Mouse (Mus musculus) mouse embryonic stem cell (cell line): ENCODE measurements around the gene Hecw2.

Source experiments
- in situ Hi-C, 2 experiments: fragments of 300-500 bp; cut with MboI; formaldehyde crosslinking; loops; 1 replicate in 1 of 2; 3 replicates in 1 of 2; pipeline ENCODE4 v1.14.3; 2019 to 2020; ENCODE audit warnings: low sequenced_read_pairs in 2 of 2, low pct_unique_long_range_greater_than_20kb in 1 of 2, mixed read lengths in 1 of 2; ENCODE audit not compliant: unreplicated experiment in 1 of 2

Hecw2 gene

DNA sequence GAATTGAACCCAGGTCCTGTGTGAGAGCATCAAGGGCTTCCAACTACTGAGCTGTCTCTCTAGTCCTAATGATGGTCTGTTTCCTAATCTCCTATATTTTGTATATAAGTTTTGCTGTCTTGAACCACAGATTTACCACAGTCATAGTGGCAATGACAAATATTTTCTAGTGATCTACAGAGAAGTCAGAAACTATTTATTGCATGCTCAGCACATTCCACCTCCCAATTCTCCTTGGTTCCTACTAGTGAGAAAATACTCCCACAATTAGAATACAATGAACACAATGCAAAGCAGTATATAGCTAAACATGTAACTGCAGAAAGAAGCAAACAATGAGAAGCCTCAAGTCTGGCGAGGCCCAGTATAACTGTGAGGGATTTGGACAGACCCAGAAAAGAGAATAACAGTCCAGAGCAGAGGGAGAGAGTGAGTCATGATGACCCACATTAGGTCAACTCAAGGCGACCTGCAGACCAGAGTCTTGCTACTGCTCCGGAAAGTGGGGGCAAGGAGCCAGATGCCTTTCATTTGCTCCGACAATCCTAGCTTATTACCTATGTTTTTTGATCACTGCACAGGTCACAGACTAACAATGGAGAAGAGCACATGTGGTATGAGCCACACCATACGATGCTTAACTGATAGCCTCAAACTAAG is 73.8 kb downstream of the Hecw2 start:
- in situ Hi-C loops, result no loop called here

DNA sequence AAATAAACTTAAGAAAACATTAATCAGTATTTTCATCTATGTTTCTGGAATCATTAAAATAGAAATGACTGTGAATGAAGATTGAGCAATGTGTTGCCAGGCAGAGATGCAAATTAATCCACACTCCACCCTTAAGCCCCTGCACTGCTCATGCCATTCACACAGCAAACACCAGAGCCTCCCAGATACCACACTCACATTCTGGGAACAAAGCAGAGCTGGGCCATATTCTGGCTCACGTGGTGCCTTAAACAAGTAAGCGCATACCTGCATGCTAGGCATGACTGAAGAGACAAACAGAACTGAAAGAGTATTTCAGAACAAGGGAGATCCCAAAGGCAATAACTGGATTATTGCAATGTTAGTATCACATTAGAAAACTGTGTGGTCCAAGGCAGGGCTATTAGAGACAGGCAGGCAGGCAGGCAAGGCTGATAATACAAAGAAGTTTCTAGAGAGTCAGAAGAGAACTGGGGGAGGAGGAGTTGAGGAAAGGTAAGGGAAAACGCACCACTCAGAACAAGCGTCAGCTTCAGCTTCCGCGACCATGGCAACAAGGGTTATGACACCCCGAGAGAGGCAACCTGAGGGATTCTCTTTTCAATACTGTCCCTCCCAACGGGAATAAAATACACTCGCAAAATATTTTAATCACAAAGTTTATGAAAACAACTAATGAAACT is 75.2 kb downstream of the Hecw2 start:
- in situ Hi-C loops, result no loop called here

DNA sequence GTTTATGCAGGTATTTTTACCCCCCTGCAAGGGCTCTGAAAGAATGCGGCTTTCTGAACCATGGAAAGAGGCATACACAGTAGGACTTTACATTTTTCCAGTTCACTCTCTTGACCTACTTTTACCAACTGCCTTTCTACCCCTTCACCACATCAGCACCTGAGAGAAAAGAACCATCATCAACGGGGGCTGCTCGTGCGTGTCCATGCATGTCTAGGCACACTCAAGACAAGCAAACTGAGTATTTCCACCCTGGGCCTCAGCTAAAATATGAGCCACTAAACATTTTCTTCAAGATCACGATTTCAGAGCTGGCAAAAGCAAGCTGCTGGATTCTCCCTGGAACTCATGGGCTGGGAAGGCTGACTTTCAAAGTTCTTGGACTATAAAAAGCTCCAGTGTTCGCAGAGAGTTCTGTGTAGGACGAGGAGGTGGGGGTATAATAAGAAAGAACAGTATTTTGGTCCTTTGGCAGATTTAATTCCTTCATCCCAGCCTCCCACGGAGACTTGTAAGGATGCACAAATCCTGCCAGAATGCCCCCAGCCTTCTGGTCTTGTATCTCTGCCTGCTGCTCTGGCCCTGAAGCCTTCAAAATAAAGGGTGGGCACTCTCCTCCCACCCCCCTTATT is 76.5 kb downstream of the Hecw2 start:
- in situ Hi-C loops, result no loop called here

DNA sequence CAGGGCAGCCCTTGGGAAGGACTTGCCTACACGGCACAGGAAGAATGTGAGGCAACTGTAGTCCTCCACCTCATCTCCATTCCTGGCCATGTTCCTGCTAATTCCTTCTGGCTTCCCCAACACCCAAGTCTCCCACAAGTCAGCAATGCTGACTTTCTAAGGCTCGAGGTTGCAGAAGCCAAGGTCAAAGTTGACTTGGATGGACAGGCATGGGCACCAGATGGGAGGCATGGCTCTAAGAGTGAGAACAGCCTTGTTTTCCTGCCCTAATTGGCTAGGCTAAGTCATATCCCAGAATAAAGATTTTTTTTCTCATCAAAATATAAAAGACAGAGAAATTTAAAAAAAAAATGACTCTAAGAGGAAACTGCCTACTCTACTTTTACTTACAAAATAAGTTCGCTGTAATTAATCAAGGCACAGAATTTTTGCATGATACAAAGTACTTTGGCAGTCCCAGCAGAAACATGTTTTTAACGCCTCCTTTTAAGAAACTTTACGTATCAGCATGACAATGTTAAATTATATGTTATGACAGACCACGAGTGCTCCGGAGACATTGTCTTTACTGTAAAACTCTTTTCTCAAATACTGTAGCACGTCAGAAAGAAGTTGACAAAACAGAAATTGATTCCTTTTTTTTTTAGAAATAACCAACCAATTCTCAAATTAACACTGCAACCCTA is 83.9 kb downstream of the Hecw2 start:
- in situ Hi-C loops, result no loop called here

DNA sequence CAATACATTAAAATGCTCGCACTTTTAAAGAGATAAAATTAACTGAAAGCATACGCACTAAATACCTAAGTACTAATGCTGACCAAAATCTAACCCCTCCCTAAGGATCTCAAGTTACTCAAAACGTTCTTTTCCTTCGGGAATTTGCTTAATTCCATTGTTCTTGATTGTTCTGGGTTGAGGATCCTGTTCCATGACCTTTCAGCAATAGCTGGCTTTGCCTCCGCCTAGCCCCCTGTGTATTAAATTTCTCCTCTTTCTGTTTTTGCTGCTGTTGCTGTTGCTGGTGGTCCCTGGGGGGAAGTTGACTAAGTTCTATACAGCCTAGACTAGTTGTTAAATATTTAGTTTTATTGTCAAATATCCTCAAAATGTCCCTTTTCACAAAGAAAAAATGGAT is 85.7 kb downstream of the Hecw2 start:
- in situ Hi-C loops, result no loop called here

DNA sequence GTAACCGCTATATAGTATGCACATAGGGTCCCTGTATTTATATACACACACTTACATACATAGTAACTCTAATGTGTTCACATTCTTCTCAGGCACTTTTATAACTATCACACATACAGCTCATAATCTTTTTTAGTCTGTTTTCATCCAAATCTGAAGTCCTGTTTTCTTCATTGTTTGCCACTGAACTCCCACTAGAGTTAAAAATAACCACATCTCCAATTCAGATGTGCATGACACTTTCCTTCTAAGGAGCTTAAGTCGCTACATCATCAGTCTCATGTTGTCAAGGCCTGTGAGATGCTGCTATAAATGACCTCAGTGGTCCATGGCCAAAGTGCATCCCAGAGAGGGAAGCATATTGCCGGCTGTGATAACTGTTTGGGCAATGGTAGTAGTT is 88.2 kb downstream of the Hecw2 start:
- in situ Hi-C loops, result no loop called here

DNA sequence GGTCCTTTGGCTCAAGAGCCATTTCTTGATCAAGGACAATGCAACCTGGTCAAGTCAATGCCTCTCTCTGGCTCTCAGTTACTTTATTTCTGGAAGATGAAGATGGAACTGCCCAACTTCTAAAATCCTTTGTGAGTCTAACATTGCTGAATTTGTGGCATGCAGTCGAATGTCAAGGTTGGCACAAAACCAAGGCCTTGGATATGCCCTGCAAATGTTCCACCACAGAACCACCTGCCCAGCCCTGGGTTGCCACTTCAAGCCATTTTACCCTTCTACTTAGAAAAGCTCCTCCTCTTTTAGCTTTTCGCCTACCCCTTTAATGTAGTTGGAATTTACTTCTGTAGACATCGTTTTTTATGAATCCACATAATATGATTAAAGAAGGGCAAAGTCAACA is 115.3 kb downstream of the Hecw2 start:
- in situ Hi-C loops, result no loop called here

DNA sequence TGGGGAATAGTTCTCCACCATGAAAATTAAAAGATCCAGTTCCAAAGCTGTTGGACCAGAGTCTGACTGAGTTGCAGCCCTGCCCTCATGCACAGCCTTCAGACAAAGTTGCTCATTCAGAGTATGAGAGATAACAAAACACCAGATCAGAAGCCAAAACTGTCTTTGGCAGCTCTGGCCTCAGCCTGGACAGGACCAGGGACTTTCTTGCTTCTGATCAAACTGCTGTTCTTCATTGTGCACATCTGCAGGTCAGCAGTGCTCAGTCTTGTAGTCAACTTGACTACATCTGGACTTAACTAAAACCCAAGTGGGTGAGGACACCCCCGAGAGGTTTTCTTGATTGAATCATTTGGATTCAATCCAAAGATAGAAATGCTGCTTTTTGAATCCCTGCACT is 120.5 kb downstream of the Hecw2 start:
- in situ Hi-C loops, result no loop called here

DNA sequence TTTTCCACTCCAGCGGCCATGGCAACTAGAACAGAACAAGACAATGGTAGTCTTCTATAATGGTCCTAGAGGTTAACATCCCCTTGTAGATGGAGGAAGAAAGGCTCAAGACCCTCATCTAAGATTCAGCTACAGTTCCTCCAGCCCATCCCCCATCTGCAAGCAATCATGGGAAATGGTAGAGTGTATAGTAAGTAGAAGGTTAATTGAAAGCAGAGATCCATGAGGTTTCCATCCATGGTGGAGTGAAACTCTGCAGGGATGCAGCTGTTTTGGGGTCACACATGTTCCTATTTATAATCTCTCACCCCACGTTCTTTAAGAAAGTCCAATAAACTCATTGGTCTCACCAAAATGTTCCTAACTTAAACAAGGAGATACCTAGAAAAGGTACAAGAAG is 124.8 kb downstream of the Hecw2 start:
- in situ Hi-C loops, result no loop called here

DNA sequence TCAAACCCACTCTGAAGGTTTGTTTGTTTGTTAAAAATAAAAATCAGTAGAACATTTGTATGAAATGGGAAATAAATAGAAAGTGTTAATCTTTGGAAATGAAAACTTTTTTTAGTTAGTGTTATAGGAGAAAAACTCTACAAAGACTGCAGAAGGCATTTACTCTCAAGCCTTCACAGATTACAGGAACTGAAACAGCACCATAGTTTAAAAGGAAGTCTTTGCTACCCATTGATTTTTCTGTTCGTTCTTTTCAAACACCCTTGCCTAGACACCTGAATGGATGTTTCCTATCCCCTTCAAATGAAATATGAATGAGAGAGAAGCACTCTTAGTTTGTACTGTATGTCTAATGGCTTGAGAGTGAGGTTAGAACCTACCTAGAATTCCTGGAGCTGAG is 126.7 kb downstream of the Hecw2 start:
- in situ Hi-C loops, result no loop called here

DNA sequence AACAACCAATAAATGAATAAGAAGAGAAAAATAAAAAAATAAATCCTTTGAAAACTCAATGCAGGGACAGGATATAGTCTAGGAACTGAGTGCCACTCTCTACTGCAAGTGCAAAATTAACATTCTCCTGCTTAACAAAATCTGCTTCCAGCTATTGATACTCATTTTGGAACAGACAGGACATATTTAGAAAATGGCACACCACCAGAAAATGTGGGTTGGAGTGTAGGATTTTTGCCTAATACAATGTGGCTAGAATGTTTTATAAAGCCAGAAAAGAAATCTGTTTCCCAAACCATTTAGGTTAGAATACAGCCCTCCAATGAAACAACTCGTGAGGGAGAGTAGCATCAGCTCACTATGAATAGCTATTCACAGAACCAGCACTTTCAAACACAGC is 129.5 kb downstream of the Hecw2 start:
- in situ Hi-C loops, result no loop called here

DNA sequence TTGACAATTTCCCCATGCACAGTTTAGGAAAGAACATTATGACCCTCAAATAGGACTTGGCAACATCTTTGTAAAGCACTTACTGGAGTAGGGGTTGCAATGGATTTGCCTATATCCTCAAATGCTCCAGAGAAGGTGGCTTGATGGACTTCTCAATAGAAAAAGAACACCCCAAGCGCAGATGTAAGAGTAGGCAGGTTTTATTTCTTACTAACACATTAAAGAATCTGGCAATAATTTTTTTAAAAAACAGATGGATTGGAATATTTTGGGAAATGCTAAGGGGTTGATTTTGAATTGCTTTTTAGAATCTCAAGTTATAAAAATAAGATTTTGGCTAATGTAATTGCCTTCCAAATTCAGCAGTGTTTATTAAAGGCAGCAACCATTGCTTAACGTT is 133.9 kb downstream of the Hecw2 start:
- in situ Hi-C loops, result no loop called here

DNA sequence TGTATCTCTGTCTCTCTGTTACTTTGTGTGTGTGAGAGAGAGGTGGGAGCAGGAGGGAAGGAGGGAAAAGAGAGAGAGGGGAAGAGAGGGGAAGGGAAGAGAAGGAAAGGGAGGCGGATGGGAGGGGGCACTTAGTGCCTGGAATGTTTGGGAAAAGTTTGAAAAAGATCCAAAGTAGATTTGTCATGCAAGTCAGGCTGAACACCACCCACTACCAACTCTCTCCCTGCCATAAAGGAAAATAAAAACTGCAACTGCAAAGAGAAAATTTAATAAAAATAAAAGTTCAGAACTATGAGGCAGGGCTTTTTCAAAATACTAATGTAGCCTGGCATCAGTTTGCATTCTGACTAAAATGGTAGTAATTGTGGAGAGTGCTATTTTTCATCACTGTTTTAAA is 135.2 kb downstream of the Hecw2 start:
- in situ Hi-C loops, result no loop called here

DNA sequence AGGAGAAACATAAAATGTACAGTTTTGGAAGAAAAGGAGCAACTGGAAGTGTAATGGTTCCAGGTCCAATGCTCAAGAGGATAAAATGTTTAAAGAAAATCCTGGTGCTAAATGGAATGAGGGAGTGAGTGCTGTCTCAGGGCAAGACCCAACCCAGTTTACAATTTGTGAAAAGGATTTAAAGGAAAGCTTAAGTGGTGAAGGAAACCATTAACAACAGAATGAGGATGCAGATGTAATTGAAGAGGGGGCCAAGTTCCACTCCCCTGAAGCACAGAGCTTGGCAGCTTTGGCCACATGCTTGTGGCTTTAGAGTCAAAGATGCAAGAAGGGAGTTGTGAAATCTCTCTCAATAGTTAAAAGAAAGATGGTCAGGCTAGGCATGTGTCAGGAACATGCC is 142.2 kb downstream of the Hecw2 start:
- in situ Hi-C loops, result no loop called here

DNA sequence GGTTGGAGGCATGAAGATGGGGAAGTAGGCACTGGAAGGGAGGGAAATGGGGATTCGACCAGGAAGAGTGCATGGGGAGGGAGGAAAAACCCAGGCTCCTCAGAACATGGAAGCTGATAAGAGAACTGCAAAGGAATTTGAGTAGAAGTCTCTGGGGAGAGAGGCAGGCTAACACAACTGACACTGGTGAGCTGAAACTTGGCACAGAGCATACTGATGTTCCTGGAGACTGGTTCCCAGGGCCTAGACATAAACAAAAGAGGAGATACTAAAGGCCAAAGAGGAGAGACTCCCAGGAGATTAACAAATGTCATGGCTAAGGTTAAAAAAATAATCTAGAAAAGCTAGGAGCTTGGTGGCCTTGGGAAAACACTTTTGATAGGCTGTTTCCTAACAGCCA is 148.0 kb downstream of the Hecw2 start:
- in situ Hi-C loops, result no loop called here

DNA sequence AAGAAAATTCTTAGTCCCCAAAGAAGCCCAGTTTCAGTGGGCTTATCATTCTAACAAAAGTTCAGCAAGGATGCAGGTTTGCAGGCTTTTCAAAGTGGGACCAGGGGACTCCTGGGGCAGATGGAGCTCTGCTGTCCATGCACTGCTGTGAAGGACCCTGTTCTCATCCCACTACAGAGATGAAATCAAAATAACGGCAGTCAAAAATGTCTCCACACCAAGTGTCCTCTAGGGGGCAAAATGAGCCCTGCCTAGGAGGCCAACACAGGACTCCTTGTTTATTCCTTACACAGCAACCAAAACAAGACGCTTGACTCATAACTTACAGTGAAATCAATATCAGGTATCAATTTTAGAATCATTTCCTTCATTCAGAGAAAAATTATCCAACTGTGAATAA is 155.9 kb downstream of the Hecw2 start:
- in situ Hi-C loops, result no loop called here

DNA sequence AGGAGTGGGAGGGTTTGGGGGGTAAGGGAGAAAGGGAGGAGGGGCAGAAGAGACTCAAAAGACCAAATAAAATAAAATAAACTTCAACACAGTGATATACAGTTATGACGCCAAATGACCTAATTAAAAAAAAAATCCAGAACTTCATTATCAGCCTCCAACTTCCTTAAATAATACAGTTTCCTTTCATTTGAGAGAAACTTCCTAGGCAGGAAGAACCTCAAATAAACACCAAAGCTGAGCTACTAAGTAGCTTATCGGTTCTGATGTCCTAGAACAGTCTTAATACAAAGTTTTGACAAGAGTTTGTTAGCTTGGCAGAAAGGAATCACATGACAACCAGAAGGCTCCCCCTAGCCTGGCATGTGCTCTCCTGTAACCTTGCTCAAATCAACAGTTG is 177.3 kb downstream of the Hecw2 start:
- in situ Hi-C loops, result no loop called here

DNA sequence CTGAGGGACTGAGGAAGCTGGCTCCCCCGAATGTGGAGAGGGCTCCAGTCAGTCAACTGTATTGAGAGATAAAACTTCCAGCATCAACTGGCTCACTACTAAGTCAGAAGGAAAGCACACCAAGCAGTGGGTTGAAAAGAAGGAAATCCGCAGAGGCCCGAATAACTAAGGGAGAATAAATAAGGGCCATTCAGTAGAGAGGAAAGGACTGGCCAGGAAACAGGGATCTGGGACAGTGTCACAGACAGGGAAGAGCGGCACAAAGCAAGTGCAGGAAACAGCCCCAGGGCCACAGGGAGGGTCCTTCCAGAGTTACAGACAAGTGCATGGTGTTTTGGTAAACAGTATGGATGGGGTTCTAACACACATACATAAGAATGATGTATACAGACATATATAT is 179.2 kb downstream of the Hecw2 start:
- in situ Hi-C loops, result no loop called here

DNA sequence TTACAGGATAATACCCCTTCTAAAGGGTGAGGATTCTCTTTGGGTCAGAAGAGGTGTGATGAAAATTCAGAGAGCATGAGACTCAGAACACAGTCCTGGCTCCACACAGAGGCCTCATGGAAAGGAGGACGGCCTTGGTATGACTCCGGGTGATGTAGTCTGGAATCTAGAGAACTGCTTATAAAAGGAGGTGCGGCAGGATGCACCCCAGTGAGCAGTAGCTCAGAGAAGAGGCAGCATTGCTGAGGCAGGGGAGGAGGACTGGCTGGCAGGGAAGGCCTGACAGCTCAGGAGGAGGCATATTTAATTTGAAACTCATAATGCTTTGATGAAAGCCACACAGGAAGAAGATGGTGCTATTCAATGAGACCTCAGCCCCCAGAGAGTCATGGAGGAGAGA is 182.6 kb downstream of the Hecw2 start:
- in situ Hi-C loops, result no loop called here
